Mouse (Mus musculus) myocyte (in vitro differentiated cells): ENCODE data around the gene Slc30a1.

Experiments used
- REST ChIP-seq: IDR thresholded peaks from one replicate; pipeline ENCODE4 v1.6.1; 2011; ENCODE audit warnings: mild to moderate bottlenecking, control low read depth, moderate library complexity; ENCODE audit not compliant: insufficient read depth, insufficient read length
- TCF3 ChIP-seq: IDR thresholded peaks from one replicate; pipeline ENCODE4 v1.6.1; 2011; ENCODE audit warnings: low read depth, control low read depth; ENCODE audit not compliant: insufficient read length
- USF1 ChIP-seq: IDR thresholded peaks from one replicate; pipeline ENCODE4 v1.6.1; 2011; ENCODE audit warnings: low read depth, mild to moderate bottlenecking, control low read depth, moderate library complexity

DNA sequence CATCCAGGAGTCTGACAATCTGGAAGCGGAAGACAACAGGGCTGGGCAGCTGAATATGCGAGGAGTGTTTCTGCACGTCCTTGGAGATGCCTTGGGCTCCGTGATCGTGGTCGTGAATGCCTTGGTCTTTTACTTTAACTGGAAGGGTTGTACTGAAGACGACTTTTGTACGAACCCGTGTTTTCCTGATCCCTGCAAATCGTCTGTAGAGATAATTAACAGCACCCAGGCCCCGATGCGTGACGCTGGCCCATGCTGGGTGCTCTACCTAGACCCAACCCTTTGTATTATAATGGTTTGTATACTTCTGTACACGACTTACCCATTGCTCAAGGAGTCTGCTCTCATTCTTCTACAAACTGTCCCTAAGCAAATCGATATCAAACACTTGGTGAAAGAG lies 2.3 kb downstream of the Slc30a1 start:
- TF ChIP-seq USF1 (no peak), TCF3 (no peak), REST (no peak)
